Mouse (Mus musculus) myocyte (in vitro differentiated cells): ENCODE measurements around the gene Lcn3.

ENCODE experiments used
- POLR2A ChIP-seq: IDR thresholded peaks from one replicate; pipeline ENCODE4 v1.6.1; 2011; ENCODE audit warnings: low read depth, mild to moderate bottlenecking, control low read depth, moderate library complexity; ENCODE audit not compliant: insufficient read length
- SRF ChIP-seq: IDR thresholded peaks from one replicate; pipeline ENCODE4 v1.6.1; 2011; ENCODE audit warnings: low read depth; ENCODE audit not compliant: control insufficient read depth, insufficient read length
- USF1 ChIP-seq: IDR thresholded peaks from one replicate; pipeline ENCODE4 v1.6.1; 2011; ENCODE audit warnings: low read depth, mild to moderate bottlenecking, control low read depth, moderate library complexity

DNA sequence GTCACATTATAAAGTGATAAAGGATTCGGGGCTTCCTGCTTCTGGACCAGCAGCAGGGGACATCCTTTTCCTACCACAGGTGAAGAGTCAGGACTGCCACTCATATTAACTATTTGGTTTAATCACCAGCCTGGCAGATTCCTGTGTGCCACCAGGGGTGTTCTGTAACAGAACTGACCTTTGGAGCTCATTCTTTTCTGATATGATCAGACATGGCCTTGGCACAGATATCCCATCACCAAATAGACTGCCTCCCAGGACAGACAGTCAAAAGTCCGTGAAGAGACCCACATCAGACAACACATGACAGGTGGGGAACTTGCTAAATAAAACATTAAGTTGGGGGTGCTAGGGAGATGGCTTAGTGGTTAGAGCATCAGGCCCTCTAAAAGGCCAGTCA lies 46.3 kb downstream of the Lcn3 start:
- no peak for TF ChIP-seq SRF
- no peak for TF ChIP-seq POLR2A
- TF ChIP-seq USF1 = no peak
